Mouse (Mus musculus): ENCODE measurements around the gene Sphk2.

Gene Sphk2

DNA sequence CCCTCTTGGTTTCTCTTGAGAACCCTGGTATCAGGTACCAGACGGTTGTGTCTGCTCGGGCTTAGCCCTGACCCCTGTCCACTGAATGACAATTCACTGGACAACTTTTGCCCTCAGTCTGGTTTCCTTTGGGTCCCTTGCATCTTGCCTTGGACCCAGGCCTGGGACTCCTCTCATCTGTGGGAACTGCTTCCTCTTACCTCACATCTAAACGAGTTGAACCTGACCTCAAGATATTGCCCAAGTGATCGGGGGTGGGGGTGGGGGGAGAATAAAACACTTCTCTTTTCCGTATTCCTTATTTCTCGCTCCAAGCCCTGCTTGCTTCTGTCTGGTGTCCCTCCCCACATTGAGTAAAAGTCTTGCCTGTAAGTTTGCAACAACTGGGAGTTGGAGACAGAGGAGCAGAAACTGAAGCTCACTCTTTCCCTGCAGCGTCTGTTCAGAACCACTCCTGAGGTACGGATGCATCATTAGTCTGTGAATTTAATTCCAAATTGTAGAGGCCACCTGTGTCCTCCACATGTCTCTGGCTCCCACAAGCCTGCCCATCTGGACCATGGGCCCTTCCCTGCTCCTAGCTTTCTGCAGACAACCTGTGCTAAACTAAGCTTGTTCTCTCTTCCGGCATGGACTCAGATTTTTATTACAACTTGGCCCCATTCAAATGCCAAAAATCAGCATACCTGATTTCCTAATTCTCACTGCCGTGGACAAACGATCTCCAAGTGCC is 56.9 kb downstream of the Sphk2 start:
- no peak for DNase-seq (ENCODE audit: low read depth in 2 of 2, low spot score in 2 of 2)
